9 mouse cellular contexts compared by ENCODE assay signal in genomic region chr11:20544376-20544775, GRCm38 (mm10). TPM values are rescaled to one million over a fixed set of nuclear protein-coding genes. Genes with fewer than 3 reads are reported as not detected.
DNase-seq lines count a peak whose midpoint lies in the region; ATAC-seq and TF ChIP-seq lines count a peak whose summit lies in the region.
"Had no signal": no experiment of that assay in that cellular context is flagged by ENCODE, and none has a peak within 500 bp of the region (broad histone marks: within the 10 kb centered on the region; RNA-seq: fewer than 3 reads in every experiment).

No protein-coding gene starts in this region.

- no peaks in the 10 kb centered on the region for H3K27me3 ChIP-seq in cerebellum, adult 2 months (ENCODE audit: control insufficient read depth, insufficient read depth, low read length)
- no peaks in the 10 kb centered on the region for H3K27me3 ChIP-seq in lung, embryonic 16.5 days (ENCODE audit: control insufficient read depth, insufficient read depth, low read depth, low read length)
- H3K27me3 ChIP-seq in liver, embryonic 12.5 days (replicated peaks), result peaks cover 8% of the 10 kb centered on the region; the same call in 1 of the 2 replicates
- no peaks in the 10 kb centered on the region for H3K27me3 ChIP-seq in stomach, postnatal 0 days (ENCODE audit: control insufficient read depth, insufficient read depth, low read length)

- H3K4me2 ChIP-seq in lung, embryonic 16.5 days (ENCODE audit: low read depth, low read length), result peak overlapping the region; percentile 90
- H3K4me2 ChIP-seq in liver, embryonic 12.5 days, result peak overlapping the region; percentile 86
- H3K4me2 ChIP-seq in stomach, postnatal 0 days (replicated peaks; ENCODE audit: low read depth), result peak overlapping the region; percentile 87; the same call in 1 of the 2 replicates

- peak overlapping the region; percentile 83; the same call in 1 of the 2 replicates for H3K9ac ChIP-seq in lung, embryonic 16.5 days (ENCODE audit: low read length)
- peak overlapping the region; percentile 82; the same call in 1 of the 2 replicates for H3K9ac ChIP-seq in liver, embryonic 12.5 days
- no peak overlapping the region for H3K9ac ChIP-seq in stomach, postnatal 0 days (ENCODE audit: low read length)

- H3K4me3 ChIP-seq in cerebellum, adult 2 months (replicated peaks; ENCODE audit: insufficient read depth, low read depth, low read length), result peak overlapping the region; percentile 13
- H3K4me3 ChIP-seq in lung, embryonic 16.5 days (ENCODE audit: low read length), result peak overlapping the region; percentile 85; the same call in 1 of the 2 replicates
- H3K4me3 ChIP-seq in lung, adult 2 months (replicated peaks; ENCODE audit: extremely low read depth, low read depth, low read length), result no peak overlapping the region
- peak overlapping the region; percentile 80 for H3K4me3 ChIP-seq in liver, embryonic 12.5 days
- H3K4me3 ChIP-seq in stomach, postnatal 0 days (ENCODE audit: low read depth, low read length), result no peak overlapping the region

- no peak overlapping the region for H3K27ac ChIP-seq in cerebellum, adult 2 months (ENCODE audit: insufficient read depth, low read length)
- no peak overlapping the region for H3K27ac ChIP-seq in lung, embryonic 16.5 days (ENCODE audit: low read length)
- no peak overlapping the region for H3K27ac ChIP-seq in liver, embryonic 12.5 days
- H3K27ac ChIP-seq in stomach, postnatal 0 days (replicated peaks), result no peak overlapping the region

- no peak for DNase-seq in cerebellum, adult 2 months
- DNase-seq in cerebellum, postnatal 36 days, result no peak
- no peak for DNase-seq in lung, adult 2 months
- DNase-seq in stomach, postnatal 0 days (ENCODE audit: low spot score), result no peak
- DNase-seq in cerebellum, postnatal 10 days, result no peak
- DNase-seq in yolk sac, embryonic 10.5 days (ENCODE audit: low spot score), result no peak
- DNase-seq: spleen, adult 18-20 months had no signal

- H3K36me3 ChIP-seq in lung, embryonic 16.5 days (ENCODE audit: control insufficient read depth, insufficient read depth, low read length), result no peaks in the 10 kb centered on the region
- 0 out of 2 replicates have a peak, but pooled peaks cover 2% of the 10 kb centered on the region for H3K36me3 ChIP-seq in liver, embryonic 12.5 days
- H3K36me3 ChIP-seq in stomach, postnatal 0 days (ENCODE audit: control insufficient read depth, insufficient read depth, low read length), result no peaks in the 10 kb centered on the region

- no peak for TF ChIP-seq EP300 in stomach, postnatal 0 days (optimal IDR thresholded peaks at IDR 0.05)

- no peaks in the 10 kb centered on the region for H3K4me1 ChIP-seq in cerebellum, adult 2 months (ENCODE audit: control insufficient read depth, insufficient read depth, low read length)
- peaks cover 6% of the 10 kb centered on the region for H3K4me1 ChIP-seq in lung, embryonic 16.5 days (replicated peaks; ENCODE audit: control insufficient read depth, insufficient read depth, low read length)
- H3K4me1 ChIP-seq in lung, adult 2 months (ENCODE audit: control insufficient read depth, insufficient read depth, low read length), result no peaks in the 10 kb centered on the region; the same call in 1 of the 2 replicates
- peaks cover 31% of the 10 kb centered on the region for H3K4me1 ChIP-seq in liver, embryonic 12.5 days
- H3K4me1 ChIP-seq in stomach, postnatal 0 days (replicated peaks; ENCODE audit: control insufficient read depth, insufficient read depth), result no peaks in the 10 kb centered on the region

- no peak for TF ChIP-seq POLR2A in cerebellum, adult 2 months (IDR thresholded peaks at IDR 0.05; ENCODE audit: borderline replicate concordance, insufficient read depth, low read length)
- TF ChIP-seq POLR2A in lung, adult 2 months (IDR thresholded peaks at IDR 0.05; ENCODE audit: borderline replicate concordance, extremely low read depth, low read depth, low read length), result no peak

- H3K9me3 ChIP-seq in lung, embryonic 16.5 days (ENCODE audit: control insufficient read depth, low read length), result no peaks in the 10 kb centered on the region
- H3K9me3 ChIP-seq in liver, embryonic 12.5 days (replicated peaks), result no peaks in the 10 kb centered on the region
- H3K9me3 ChIP-seq in stomach, postnatal 0 days (ENCODE audit: control insufficient read depth, low read length), result no peaks in the 10 kb centered on the region

- TF ChIP-seq CTCF in cerebellum, adult 2 months (IDR thresholded peaks at IDR 0.05; ENCODE audit: borderline replicate concordance, insufficient read depth, low read depth, low read length), result no peak
- no peak for TF ChIP-seq CTCF in lung, adult 2 months (IDR thresholded peaks at IDR 0.05; ENCODE audit: insufficient read depth, low read length)
- TF ChIP-seq CTCF in stomach, postnatal 0 days (IDR thresholded peaks at IDR 0.05; ENCODE audit: low read depth), result no peak

- 70% methylated on average over 8 of the region's 8 CpGs for WGBS in cerebellum, adult 2 months
- 48% methylated on average over 8 of the region's 8 CpGs for WGBS in lung, embryonic 16.5 days
- 78% methylated on average over 8 of the region's 8 CpGs for WGBS in lung, adult 2 months
- 61% methylated on average over 8 of the region's 8 CpGs for WGBS in liver, embryonic 12.5 days (ENCODE audit: insufficient replicate concordance)
- 72% methylated on average over 8 of the region's 8 CpGs for WGBS in stomach, postnatal 0 days

- no peak for ATAC-seq in lung, embryonic 16.5 days (ENCODE audit: low read depth)
- no peak for ATAC-seq in liver, embryonic 12.5 days
- ATAC-seq in stomach, postnatal 0 days (ENCODE audit: low FRiP score, low TSS enrichment), result no peak

RNA-seq across cellular contexts. Expression of gene Sertad2, which starts 1.3 kb away (rescaled TPM):
- polyA plus RNA-seq in cerebellum, adult 2 months (2012; rRNA removed), result 15.5 and 15.9 TPM in 2 replicates
- polyA plus RNA-seq in lung, embryonic 16.5 days (2015; fragmentation: Nextera tagmentation; extraction: Ambion mirVana), result 39.8 and 45.0 TPM in 2 replicates
- 57.1 and 57.9 TPM in 2 replicates for polyA plus RNA-seq in lung, adult 2 months (2012; rRNA removed)
- 25.8 and 27.8 TPM in 2 replicates for polyA plus RNA-seq in liver, embryonic 12.5 days (2016; fragmentation: Nextera tagmentation; extraction: Ambion mirVana)
- 28.3 and 29.9 TPM in 2 replicates for polyA plus RNA-seq in stomach, postnatal 0 days (2015; fragmentation: Nextera tagmentation; extraction: Ambion mirVana)

Comparison
In these comparisons a context has a peak if more than half of its experiments do, and no peak if none do; other contexts are left out.
1. H3K4me3 ChIP-seq: peak in cerebellum, adult 2 months (single experiment), lung, embryonic 16.5 days (single experiment) and liver, embryonic 12.5 days (single experiment); none in lung, adult 2 months (single experiment) and stomach, postnatal 0 days (single experiment).
2. Peak in every context shown above with its lines, with median percentiles within 50 percentile points of each other: H3K4me2 ChIP-seq.